Mouse (Mus musculus) heart, adult 2 months (tissue): ENCODE measurements around the gene Alg9. TPM values are rescaled to one million over a fixed set of nuclear protein-coding genes. Genes with fewer than 3 reads are reported as not detected.

ENCODE experiments used
- DNase-seq, 2 experiments: peaks; one replicate each; pipeline ENCODE4 v3.0.0; 2021
- H3K27ac ChIP-seq: fragments of 200-600 bp; 2 replicates; pipeline ENCODE4 v1.8.1; 2022
- H3K27me3 ChIP-seq: fragments of 200-500 bp; 2 replicates; pipeline ENCODE4 v1.6.1; 2012; ENCODE audit warnings: mild to moderate bottlenecking, low read length, inconsistent platforms, mixed read lengths; ENCODE audit not compliant: control insufficient read depth, insufficient read depth
- H3K36me3 ChIP-seq: fragments of 200-500 bp; 2 replicates; pipeline ENCODE4 v1.6.1; 2012; ENCODE audit warnings: low read length, inconsistent platforms; ENCODE audit not compliant: control insufficient read depth, insufficient read depth
- H3K4me1 ChIP-seq: fragments of 200-500 bp; 2 replicates; pipeline ENCODE4 v1.6.1; 2011; ENCODE audit warnings: low read length; ENCODE audit not compliant: control insufficient read depth, insufficient read depth
- H3K4me3 ChIP-seq: fragments of 200-600 bp; 2 replicates; pipeline ENCODE4 v1.8.1; 2022
- H3K79me2 ChIP-seq: fragments of 200-500 bp; replicated peaks from 2 replicates; pipeline ENCODE4 v1.6.1; 2012; ENCODE audit warnings: mild to moderate bottlenecking, inconsistent platforms, low read length, moderate library complexity, mixed read lengths; ENCODE audit not compliant: control insufficient read depth, insufficient read depth
- H3K9ac ChIP-seq: fragments of 200-500 bp; 2 replicates; pipeline ENCODE4 v1.6.1; 2012; ENCODE audit warnings: low read depth, mild to moderate bottlenecking, control low read depth, inconsistent platforms, low read length, mixed read lengths
- CTCF ChIP-seq: fragments of 200-600 bp; IDR thresholded peaks from 2 replicates; pipeline ENCODE4 v1.8.1; 2022; ENCODE audit warnings: antibody characterized with exemption, mild to moderate bottlenecking, moderate library complexity
- EP300 ChIP-seq: fragments of 200-500 bp; IDR thresholded peaks from 2 replicates; pipeline ENCODE4 v1.6.1; 2011; ENCODE audit warnings: low read depth, low read length, control low read depth; ENCODE audit not compliant: insufficient read depth
- POLR2A ChIP-seq: fragments of 200-500 bp; IDR thresholded peaks from 2 replicates; pipeline ENCODE4 v1.6.1; 2011; ENCODE audit warnings: mild to moderate bottlenecking, low read depth, low read length, control low read depth; ENCODE audit not compliant: insufficient read depth
- WGBS: fragments of 180-500 bp; shearing (Covaris S2); methylation state at CpG from one replicate; pipeline ENCODE4 v1.1.7; 2018; 5-methylcytosine and 5-hydroxymethylcytosine counted together
- intact Hi-C: fragments of 180-260 bp; cut with DNase I; formaldehyde crosslinking; loops from one replicate; pipeline ENCODE4 v1.15.1; 2025
- polyA plus RNA-seq: library from polyadenylated mRNA; depleted of rRNA; stranded (reverse); fragments of >200 nt; gene quantifications from 2 replicates; pipeline ENCODE4 v1.2.3, GENCODE M21; 2012
- total RNA-seq, 2 experiments: library from RNA; stranded (reverse); gene quantifications; 2 replicates each; pipeline ENCODE4 v1.2.3; 2021

Gene Alg9
- total and polyA plus RNA-seq, 3 experiments, result 9.6 to 13.4 (median 9.9) TPM

GRCm38 (mm10) chr9:50852634-50853349 is 78.0 kb downstream of the Alg9 start:
- H3K4me1 ChIP-seq, result peaks cover 3% of the 10 kb centered on the region
- no peaks in the 10 kb centered on the region for H3K79me2 ChIP-seq
- H3K4me3 ChIP-seq, result no peak overlapping the region
- WGBS, result 34% methylated on average over 17 of the region's 17 CpGs
- TF ChIP-seq POLR2A (no peak), EP300 (no peak), CTCF (no peak)
- DNase-seq, result no peak
- no peak overlapping the region for H3K9ac ChIP-seq
- no peak overlapping the region for H3K27ac ChIP-seq
- H3K27me3 ChIP-seq, result no peaks in the 10 kb centered on the region
- intact Hi-C loops, result no loop called here
- H3K36me3 ChIP-seq, result no peaks in the 10 kb centered on the region

GRCm38 (mm10) chr9:50854376-50854775 is 79.6 kb downstream of the Alg9 start:
- intact Hi-C loops, result no loop called here

GRCm38 (mm10) chr9:50855133-50855766 is 80.4 kb downstream of the Alg9 start:
- H3K27me3 ChIP-seq, result no peaks in the 10 kb centered on the region
- no peaks in the 10 kb centered on the region for H3K79me2 ChIP-seq
- H3K4me3 ChIP-seq, result no peak overlapping the region
- WGBS, result 95% methylated on average over 5 of the region's 5 CpGs
- no peak for DNase-seq
- no peaks in the 10 kb centered on the region; the same call in none of the 2 replicates for H3K4me1 ChIP-seq
- TF ChIP-seq POLR2A (no peak), CTCF (no peak), EP300 (no peak)
- no peak overlapping the region for H3K27ac ChIP-seq
- no peak overlapping the region for H3K9ac ChIP-seq
- intact Hi-C loops, result no loop called here
- no peaks in the 10 kb centered on the region for H3K36me3 ChIP-seq

More at GRCm38 (mm10) chr9:50854376-50854775, 79.6 kb downstream of the Alg9 start:
- no peaks in the 10 kb centered on the region for H3K27me3 ChIP-seq
- H3K27ac ChIP-seq, result no peak overlapping the region
- TF ChIP-seq POLR2A, result no peak
- TF ChIP-seq EP300, result no peak
- TF ChIP-seq CTCF, result no peak
- WGBS, result 90% methylated on average over 8 of the region's 8 CpGs
- no peak for DNase-seq
- H3K36me3 ChIP-seq, result no peaks in the 10 kb centered on the region
- no peak overlapping the region for H3K9ac ChIP-seq
- H3K4me3 ChIP-seq, result no peak overlapping the region
- peaks cover 3% of the 10 kb centered on the region for H3K4me1 ChIP-seq
- H3K79me2 ChIP-seq, result no peaks in the 10 kb centered on the region

- WGBS, result 74% methylated on average over 5 of the region's 5 CpGs
- Histone ChIP-seq H3K27ac (peak overlapping the region; percentile 51; the same call in 1 of the 2 replicates), H3K4me3 (peak overlapping the region; percentile 8; the same call in 1 of the 2 replicates), H3K79me2 (no peaks in the 10 kb centered on the region), H3K36me3 (no peaks in the 10 kb centered on the region), H3K9ac (no peak overlapping the region), H3K4me1 (no peaks in the 10 kb centered on the region; the same call in none of the 2 replicates), H3K27me3 (no peaks in the 10 kb centered on the region)
- intact Hi-C loops, result no loop called here
- TF ChIP-seq POLR2A (no peak), CTCF (no peak), EP300 (no peak)
- no peak for DNase-seq
Observed at GRCm38 (mm10) chr9:50855780-50856179, 81.0 kb downstream of the Alg9 start.

- intact Hi-C loops, result no loop called here
- no peaks in the 10 kb centered on the region; the same call in none of the 2 replicates for H3K4me1 ChIP-seq
- no peaks in the 10 kb centered on the region for H3K27me3 ChIP-seq
- WGBS, result 2% methylated on average over 45 of the region's 45 CpGs
- no peak for TF ChIP-seq CTCF
- TF ChIP-seq POLR2A, result peak; percentile 78
- TF ChIP-seq EP300, result no peak
- H3K79me2 ChIP-seq, result no peaks in the 10 kb centered on the region
- H3K4me3 ChIP-seq, result peak overlapping the region; percentile 92
- peak; percentile 94 to 99 for DNase-seq
- peak overlapping the region; percentile 73 for H3K27ac ChIP-seq
- no peaks in the 10 kb centered on the region for H3K36me3 ChIP-seq
- peak overlapping the region; percentile 63 for H3K9ac ChIP-seq
Observed at GRCm38 (mm10) chr9:50856341-50857081, 81.7 kb downstream of the Alg9 start.
